Mouse (Mus musculus): ENCODE measurements at regions not wholly inside any gene's neighbourhood (a gene's known extent, or its start where the extent isn't known, plus 50 kb on each side); places are given as distances from the start of the nearest gene placed in this dataset.

DNA sequence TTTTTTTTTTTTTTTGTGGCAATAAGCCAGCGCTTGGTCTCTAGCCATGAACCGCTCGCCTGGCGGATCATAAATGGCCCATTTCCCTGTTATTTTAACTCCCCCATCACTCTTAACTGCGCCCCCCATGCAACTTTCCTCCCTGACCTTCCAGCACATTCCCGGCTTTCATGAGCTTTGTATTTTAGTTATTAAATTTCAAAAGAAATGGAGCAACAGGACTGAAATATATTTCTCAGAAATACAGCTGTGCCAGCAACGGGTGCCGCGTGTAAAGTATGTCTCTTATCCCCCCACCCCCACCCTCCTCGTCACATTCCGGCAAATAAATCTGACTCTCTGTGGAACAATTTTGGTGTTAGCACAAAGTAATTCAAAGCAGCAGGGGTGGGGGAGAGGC is 83.2 kb upstream of the Tas2r119 start:
- no peak for DNase-seq

DNA sequence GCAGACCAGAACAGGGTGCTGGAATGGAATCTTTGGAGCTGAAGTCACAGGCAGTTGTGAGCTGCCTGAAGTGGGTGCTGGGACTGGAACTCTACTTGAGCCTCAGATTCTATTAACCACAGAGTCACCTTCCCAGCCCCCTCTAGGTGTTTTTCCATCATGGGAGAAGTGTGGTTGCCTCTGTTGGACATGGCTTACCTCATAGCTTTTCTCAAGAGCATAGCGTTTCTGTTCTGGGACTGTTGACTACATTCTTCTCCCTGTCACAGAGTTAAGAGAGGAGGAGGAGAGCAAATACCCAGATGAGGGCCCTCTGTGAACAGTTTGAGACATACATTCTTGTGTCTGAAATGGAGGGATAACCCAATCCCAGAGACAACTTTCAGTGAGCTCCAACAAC is 81.5 kb upstream of the Tas2r119 start:
- no peak for DNase-seq

DNA sequence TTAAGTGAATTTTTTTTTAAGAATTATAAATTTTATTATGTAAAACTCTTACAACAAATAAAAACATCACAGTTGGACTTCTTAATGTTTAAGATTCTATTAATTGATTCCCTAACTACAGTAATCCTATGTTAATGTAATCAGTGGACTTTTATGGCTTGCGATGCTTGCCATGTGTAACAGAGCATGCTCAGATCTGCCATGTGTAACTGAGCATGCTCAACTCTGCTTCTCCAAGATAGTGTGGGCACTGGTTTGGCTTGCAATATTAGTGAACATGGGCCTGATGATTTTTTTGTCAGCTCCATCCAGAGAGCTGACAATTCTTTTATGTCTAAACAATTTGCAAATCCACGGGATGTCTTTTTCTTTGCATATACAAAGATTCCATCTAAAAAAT is 66.4 kb upstream of the Tas2r119 start:
- no peak for DNase-seq
